Mouse (Mus musculus) ES-E14 (cell line): ENCODE measurements at regions not wholly inside any gene's neighbourhood (a gene's known extent, or its start where the extent isn't known, plus 50 kb on each side); places are given as distances from the start of the nearest gene placed in this dataset.

Experiments
- CHD2 ChIP-seq: IDR thresholded peaks from 2 replicates; pipeline ENCODE4 v1.6.1; 2014; ENCODE audit warnings: mild to moderate bottlenecking, low read depth, low read length, inconsistent platforms
- HCFC1 ChIP-seq: IDR thresholded peaks from 2 replicates; pipeline ENCODE4 v1.6.1; 2012; ENCODE audit warnings: low read length, inconsistent platforms, borderline replicate concordance; ENCODE audit not compliant: insufficient read depth
- MAFK ChIP-seq: IDR thresholded peaks from 2 replicates; pipeline ENCODE4 v1.6.1; 2014; ENCODE audit warnings: mild to moderate bottlenecking, low read depth, low read length, inconsistent platforms; ENCODE audit not compliant: insufficient read depth
- ZC3H11A ChIP-seq: IDR thresholded peaks from 2 replicates; pipeline ENCODE4 v1.6.1; 2012; ENCODE audit warnings: low read depth, mild to moderate bottlenecking, inconsistent platforms, low read length, borderline replicate concordance
- ZNF384 ChIP-seq: IDR thresholded peaks from 2 replicates; pipeline ENCODE4 v1.6.1; 2012; ENCODE audit warnings: low read depth, low read length, inconsistent platforms

- TF ChIP-seq MAFK (no peak), HCFC1 (no peak), CHD2 (no peak), ZC3H11A (no peak), ZNF384 (no peak)
These were observed 110.7 kb upstream of the Dab1 start for GRCm38 (mm10) chr4:103508435-103508834.
